Mouse (Mus musculus) heart, adult 11 months (tissue): ENCODE data around the gene Zrsr1.

Experiments used
- DNase-seq: peaks from one replicate; pipeline ENCODE4 v3.0.0; 2022

Zrsr1 gene

DNA sequence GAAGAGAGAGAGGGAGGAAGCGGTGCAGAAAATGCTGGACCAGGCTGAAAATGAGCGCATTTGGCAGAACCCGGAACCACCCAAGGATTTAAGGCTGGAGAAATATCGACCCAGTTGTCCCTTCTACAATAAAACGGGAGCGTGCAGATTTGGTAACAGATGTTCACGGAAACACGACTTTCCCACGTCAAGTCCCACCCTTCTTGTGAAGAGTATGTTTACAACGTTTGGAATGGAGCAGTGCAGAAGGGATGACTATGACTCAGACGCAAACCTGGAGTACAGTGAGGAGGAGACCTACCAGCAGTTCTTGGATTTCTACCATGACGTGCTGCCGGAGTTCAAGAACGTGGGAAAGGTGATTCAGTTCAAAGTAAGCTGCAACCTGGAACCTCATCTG lies 1.8 kb downstream of the Zrsr1 start:
- peak; percentile 79 for DNase-seq

GRCm38 (mm10) chr11:22978215-22978614 lies 6.4 kb downstream of the Zrsr1 start:
- DNase-seq, result peak; percentile 89

GRCm38 (mm10) chr11:22978711-22979110 lies 6.9 kb downstream of the Zrsr1 start:
- peak; percentile 72 for DNase-seq

- DNase-seq, result peak; percentile 76
These were observed 7.4 kb downstream of the Zrsr1 start for GRCm38 (mm10) chr11:22979221-22979620.

- DNase-seq, result peak; percentile 85
These were observed 9.2 kb downstream of the Zrsr1 start for GRCm38 (mm10) chr11:22981041-22981440.

- DNase-seq, result peak; percentile 92
These were observed 9.7 kb downstream of the Zrsr1 start for GRCm38 (mm10) chr11:22981543-22981950.

- DNase-seq, result peak; percentile 99
These were observed 10.4 kb downstream of the Zrsr1 start, which contains the start of the genes Gm28048 and Commd1 for GRCm38 (mm10) chr11:22981984-22982757. Gene Gm28048 (minus strand): TSS chr11:22982090. Gene Commd1 (minus strand): TSS chr11:22982382.

DNA sequence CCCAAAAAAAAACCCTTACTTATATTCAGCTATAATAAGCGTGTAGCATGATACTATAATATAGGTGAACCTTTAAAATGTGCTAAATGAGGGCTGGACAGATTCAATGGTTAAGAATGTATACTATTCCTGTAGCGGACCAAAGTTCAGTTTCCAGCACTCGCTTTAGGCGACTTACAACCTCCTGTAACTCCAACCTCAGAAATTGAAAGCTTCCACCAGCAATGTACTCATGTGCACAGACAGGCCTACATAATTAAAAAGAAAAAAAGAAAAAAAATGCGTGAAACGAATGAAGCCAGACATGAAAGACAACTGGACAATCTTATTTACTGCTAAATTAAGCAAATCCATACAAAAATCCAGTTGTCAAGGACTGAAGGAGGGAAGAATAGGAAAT lies 11.0 kb downstream of the Zrsr1 start:
- no peak for DNase-seq

DNA sequence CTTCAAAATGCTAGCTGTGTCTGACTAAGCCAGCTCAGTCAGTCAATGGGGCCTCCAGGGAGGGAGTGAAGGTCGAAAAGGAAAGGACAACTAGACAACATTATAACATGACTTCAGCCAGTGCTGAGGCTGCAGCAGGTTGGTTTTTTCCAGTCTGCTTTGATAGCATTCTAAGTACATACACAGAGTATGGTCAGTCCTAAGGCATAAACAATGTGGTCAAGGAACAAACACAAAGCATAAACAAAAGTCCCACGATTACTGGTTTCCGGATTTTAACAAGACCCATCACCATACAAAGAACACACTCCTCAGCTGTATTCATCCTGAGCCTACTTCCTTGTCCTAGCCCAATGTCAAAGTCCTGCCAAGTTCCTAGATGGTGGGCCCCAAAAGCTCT lies 13.7 kb downstream of the Zrsr1 start:
- DNase-seq, result peak; percentile 65

GRCm38 (mm10) chr11:22987357-22987756 lies 15.6 kb downstream of the Zrsr1 start:
- peak; percentile 74 for DNase-seq

DNA sequence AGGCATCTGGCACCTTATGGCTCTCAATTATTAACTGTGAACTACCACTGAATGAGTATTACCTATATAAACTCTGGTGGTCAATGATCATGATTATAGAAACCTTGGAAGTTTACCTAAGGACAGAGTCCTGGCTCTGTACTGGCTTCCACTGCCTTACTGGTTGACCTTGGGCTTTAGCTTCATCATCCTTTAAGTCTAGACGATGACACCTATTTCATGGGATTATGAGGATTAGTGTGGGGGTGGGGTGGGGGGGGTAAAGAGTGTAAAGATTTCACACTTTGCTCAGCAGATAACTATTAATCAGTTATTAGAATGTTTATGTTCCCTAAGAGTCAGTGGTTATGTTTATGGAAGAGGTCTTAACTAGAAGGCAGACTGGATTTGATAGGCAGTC lies 18.0 kb downstream of the Zrsr1 start:
- peak; percentile 66 for DNase-seq

DNA sequence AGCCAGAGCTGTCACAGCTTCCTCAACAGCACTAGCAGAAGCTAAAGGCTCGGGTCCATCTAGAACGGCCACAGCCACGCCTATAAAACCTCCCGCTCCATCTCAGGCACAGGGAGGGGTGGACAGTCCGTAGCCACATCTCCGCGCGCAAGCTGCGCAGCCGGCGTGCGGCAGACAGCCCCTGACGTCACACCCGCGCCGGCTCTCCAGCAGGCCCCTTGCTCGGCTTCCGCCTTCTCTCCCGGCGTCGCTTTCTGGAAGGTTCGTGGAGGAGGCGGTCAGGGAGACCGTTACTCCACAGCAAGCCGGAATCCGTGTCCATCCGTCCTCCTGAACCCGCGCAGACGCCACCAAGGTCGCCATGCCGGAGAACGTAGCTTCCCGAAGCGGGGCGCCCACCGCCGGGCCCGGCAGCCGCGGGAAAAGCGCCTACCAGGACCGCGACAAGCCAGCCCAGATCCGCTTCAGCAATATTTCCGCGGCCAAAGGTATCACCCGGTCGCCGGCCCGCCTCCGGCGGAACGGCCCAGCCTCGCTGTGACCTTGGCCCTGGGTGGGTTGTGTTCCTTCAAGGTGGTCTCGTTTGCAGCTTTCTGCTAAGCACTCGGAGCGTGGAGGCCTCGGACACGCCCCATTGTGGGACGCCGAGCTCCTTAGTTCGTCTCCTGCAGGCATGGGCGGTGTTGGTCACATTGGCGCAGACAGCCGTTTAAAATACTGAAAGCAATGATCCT lies 18.8 kb downstream of the Zrsr1 start, which contains the start of gene Cct4:
TSS of gene Cct4 (plus strand) at position 127 of the 734 bp plus-strand sequence.
- peak; percentile 99 for DNase-seq

- peak; percentile 76 for DNase-seq
These were observed 19.5 kb downstream of the Zrsr1 start for GRCm38 (mm10) chr11:22991218-22991835.

GRCm38 (mm10) chr11:22994271-22994670 lies 22.5 kb downstream of the Zrsr1 start:
- peak; percentile 81 for DNase-seq

DNA sequence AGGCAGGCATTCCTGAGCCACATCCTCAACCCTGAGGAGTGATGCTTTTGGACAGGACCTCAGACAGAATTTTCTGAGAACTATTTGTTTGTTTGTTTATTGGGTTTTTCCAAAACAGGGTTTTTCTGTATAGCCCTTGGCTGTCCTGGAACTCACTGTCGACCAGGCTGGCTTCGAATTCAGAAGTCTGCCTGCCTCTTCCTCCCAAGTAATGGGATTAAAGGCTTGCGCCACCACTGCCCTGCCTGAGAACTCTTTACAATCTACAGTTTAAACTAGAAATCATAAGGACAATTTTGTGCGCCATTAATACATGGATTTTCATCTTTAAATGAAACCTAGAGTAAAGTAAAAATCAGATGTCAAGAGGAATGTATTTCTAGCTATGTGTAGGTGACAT lies 23.7 kb downstream of the Zrsr1 start:
- DNase-seq, result peak; percentile 55

DNA sequence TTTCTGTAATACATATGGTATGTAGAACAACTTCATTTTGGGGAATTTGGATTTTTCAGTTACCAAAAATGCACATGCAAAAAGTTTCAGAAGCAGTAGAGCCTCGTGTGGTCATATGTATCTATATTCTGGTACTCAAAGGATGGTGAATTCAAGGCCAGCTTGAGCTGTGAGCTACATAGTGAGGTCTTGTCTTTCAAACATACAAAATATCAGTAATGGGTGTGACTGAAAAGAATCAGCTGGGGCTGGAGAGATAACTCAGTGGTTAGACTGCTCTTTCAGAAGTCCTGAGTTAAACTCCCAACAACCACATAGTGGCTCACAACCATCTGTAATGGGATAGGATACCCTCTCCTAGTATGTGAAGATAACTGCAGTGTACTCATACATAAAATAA lies 26.5 kb downstream of the Zrsr1 start:
- no peak for DNase-seq

GRCm38 (mm10) chr11:23005276-23005675 lies 33.5 kb downstream of the Zrsr1 start:
- DNase-seq, result peak; percentile 42

DNA sequence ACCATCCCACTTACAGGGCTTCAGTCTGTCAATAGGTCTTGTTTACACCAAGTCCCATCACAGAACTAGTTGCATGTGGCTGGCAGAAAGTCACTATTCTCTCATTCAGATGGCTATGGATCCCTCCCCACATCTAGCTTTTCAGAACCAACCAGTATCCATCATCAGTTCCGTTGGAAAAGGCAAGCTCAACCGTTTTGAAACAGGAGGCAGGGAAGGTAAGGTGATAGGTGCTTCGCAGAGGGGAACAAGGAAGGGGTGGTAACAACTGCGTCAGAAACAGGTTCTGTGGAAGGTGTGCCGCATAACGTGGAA lies 35.3 kb downstream of the Zrsr1 start:
- no peak for DNase-seq

DNA sequence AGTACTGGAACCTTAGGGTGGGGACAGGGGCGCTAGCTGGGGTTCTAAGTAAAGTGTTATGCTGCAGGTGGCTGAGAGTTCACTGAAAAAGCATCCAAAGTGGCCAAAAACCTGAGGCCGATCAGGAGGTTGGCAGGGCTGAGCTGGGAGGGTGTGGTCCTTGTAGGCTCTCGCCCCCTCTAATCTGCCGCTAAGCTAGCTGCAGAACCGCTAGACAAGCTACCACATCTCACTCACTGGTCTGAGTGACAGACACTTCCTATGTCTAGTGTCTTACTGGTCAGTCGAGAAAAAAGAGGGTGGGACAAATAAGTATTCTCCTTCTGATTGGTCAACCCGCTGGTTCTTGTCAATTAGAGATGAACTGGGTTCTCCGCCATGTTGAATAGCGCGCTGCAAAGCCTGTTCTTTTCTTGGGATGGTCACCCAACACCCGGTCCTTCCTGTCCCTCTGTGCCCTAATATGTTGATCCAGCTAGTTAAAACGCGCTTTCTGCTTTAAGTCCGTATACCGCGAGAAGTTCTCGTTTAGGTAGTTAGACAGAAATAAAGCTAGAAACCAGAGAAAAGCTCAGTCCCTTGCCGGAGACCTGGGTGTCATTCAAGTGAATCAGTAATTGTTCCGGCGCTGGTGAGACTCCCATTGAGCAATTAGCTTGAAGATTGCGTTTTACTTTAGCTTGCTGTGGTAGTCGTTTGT lies 35.8 kb downstream of the Zrsr1 start, which contains the start of gene Fam161a:
TSS of gene Fam161a (plus strand) at position 51 of the 700 bp plus-strand sequence.
- peak; percentile 99 for DNase-seq

DNA sequence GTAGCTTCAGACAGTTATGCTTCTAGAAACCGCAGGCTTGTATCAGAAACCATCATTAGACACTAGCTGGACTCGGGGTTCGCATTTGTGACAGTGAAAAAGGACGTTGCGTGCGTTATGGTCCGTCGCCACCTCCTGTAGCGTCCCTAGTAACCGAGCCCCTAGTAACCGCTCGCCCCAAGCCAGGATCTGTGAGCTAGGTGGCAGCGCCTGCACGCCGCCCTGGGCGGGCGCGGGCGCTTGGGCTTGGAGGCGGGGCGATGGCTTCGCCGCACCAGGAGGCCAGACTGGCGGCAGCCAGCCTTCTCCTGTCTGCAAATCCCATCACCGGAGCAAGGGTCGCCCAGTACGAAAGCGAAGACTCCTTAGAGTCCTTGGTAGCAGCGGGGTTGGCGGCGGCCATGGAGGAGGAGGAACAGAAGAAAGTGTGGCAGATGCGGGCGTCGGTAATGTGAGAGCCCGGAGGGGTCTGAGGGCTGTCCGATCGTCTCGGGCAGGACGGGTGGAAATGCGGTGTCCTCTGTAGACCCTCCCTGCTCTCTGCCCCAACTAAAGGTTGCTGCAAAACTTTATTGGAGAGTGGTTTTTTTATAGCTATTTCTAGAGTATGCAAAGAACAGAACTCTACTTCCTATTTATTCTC lies 36.5 kb downstream of the Zrsr1 start:
- DNase-seq, result peak; percentile 99

DNA sequence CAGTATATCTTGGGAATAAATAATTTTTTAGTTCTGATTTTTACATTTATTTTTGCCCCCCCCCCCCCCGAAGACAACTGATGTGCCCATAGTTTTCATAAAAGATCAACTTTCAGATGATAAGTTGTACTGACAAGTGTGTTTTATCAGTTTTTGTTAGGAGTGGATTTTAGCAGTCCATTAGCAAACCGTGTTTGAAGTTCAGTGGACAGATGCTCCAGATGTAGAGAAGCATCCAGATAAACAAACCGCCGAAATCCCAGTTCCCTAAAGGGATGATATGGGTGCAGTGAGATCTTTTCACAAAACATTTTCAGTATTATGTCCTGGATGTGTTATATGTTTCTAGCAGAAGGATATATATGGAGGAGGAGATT lies 37.0 kb downstream of the Zrsr1 start:
- peak; percentile 50 for DNase-seq

- peak; percentile 53 for DNase-seq
These were observed 41.3 kb downstream of the Zrsr1 start for GRCm38 (mm10) chr11:23013096-23013495.
